Mouse (Mus musculus) lung, adult 2 months (tissue): ENCODE measurements around the gene Plxnd1.

Experiments
- CTCF ChIP-seq: fragments of 200-500 bp; IDR thresholded peaks from 2 replicates; pipeline ENCODE4 v1.5.1; 2011; ENCODE audit warnings: mild to moderate bottlenecking, low read length, control low read depth; ENCODE audit not compliant: insufficient read depth
- POLR2A ChIP-seq: fragments of 200-500 bp; IDR thresholded peaks from 2 replicates; pipeline ENCODE4 v1.6.1; 2011; ENCODE audit warnings: low read depth, mild to moderate bottlenecking, control low read depth, low read length, borderline replicate concordance; ENCODE audit errors: extremely low read depth

- TF ChIP-seq CTCF: no peak
- TF ChIP-seq POLR2A: no peak
Measured at GRCm38 (mm10) chr6:115906455-115906854, 88.3 kb downstream of the Plxnd1 start.
